Mouse (Mus musculus): ENCODE results near the gene Lrpap1. TPM values are rescaled to one million over a fixed set of nuclear protein-coding genes. Genes with fewer than 3 reads are reported as not detected.

The Lrpap1 gene
- total RNA-seq (2014; rRNA removed): 78.9 and 89.1 TPM in 2 replicates
- polyA plus RNA-seq (2015; fragmentation: Nextera tagmentation; extraction: Ambion mirVana): 177 and 189 TPM in 2 replicates

GRCm38 (mm10) chr5:35104960-35105921 lies at the start of gene Lrpap1:
Gene Lrpap1, minus strand, starts transcription at chr5:35105766.
- Histone ChIP-seq H3K4me1 (ENCODE audit: insufficient read depth, low read length) (peaks cover 14% of the 10 kb centered on the region), H3K9ac (replicated peaks; ENCODE audit: low read length, poor library complexity, severe bottlenecking) (peak within 1 kb of the TSS; percentile 81), H3K27ac (ENCODE audit: low read depth, low read length) (peak within 1 kb of the TSS; percentile 83), H3K27me3 (ENCODE audit: insufficient read depth, low read length) (no peaks in the 10 kb centered on the region), H3K36me3 (ENCODE audit: insufficient read depth, low read length) (peaks cover 22% of the 10 kb centered on the region), H3K4me2 (ENCODE audit: low read depth, low read length, poor library complexity, severe bottlenecking) (peak within 1 kb of the TSS; percentile 62), H3K9me3 (ENCODE audit: low read length) (no peaks in the 10 kb centered on the region), H3K4me3 (ENCODE audit: low read depth, low read length) (peak within 1 kb of the TSS; percentile 67)
- ATAC-seq (ENCODE audit: low FRiP score): peak; percentile 94
- no peak for TF ChIP-seq CTCF (IDR thresholded peaks at IDR 0.05)
- WGBS: 1% methylated on average over 39 of the region's 39 CpGs
- DNase-seq (ENCODE audit: low spot score): peak; percentile 96

GRCm38 (mm10) chr5:35149939-35150338 lies 44.4 kb upstream of the Lrpap1 start:
- Histone ChIP-seq H3K27me3 (ENCODE audit: insufficient read depth, low read length) (no peaks in the 10 kb centered on the region), H3K4me2 (ENCODE audit: low read depth, low read length, poor library complexity, severe bottlenecking) (no peak overlapping the region), H3K9me3 (ENCODE audit: low read length) (no peaks in the 10 kb centered on the region), H3K36me3 (ENCODE audit: insufficient read depth, low read length) (no peaks in the 10 kb centered on the region), H3K4me1 (ENCODE audit: insufficient read depth, low read length) (no peaks in the 10 kb centered on the region), H3K9ac (replicated peaks; ENCODE audit: low read length, poor library complexity, severe bottlenecking) (no peak overlapping the region), H3K27ac (ENCODE audit: low read depth, low read length) (no peak overlapping the region), H3K4me3 (ENCODE audit: low read depth, low read length) (no peak overlapping the region)
- DNase-seq (ENCODE audit: low spot score) (no peak), ATAC-seq (ENCODE audit: low FRiP score) (no peak)
- 68% methylated on average over 5 of the region's 5 CpGs for WGBS
- TF ChIP-seq CTCF (IDR thresholded peaks at IDR 0.05): no peak

- WGBS: 70% methylated on average over 4 of the region's 4 CpGs
- H3K4me2 ChIP-seq (ENCODE audit: low read depth, low read length, poor library complexity, severe bottlenecking): no peak overlapping the region
- H3K9ac ChIP-seq (replicated peaks; ENCODE audit: low read length, poor library complexity, severe bottlenecking): no peak overlapping the region
- H3K4me3 ChIP-seq (ENCODE audit: low read depth, low read length): no peak overlapping the region
- no peaks in the 10 kb centered on the region for H3K4me1 ChIP-seq (ENCODE audit: insufficient read depth, low read length)
- TF ChIP-seq CTCF (IDR thresholded peaks at IDR 0.05): no peak
- no peak overlapping the region for H3K27ac ChIP-seq (ENCODE audit: low read depth, low read length)
- H3K27me3 ChIP-seq (ENCODE audit: insufficient read depth, low read length): no peaks in the 10 kb centered on the region
- no peaks in the 10 kb centered on the region for H3K36me3 ChIP-seq (ENCODE audit: insufficient read depth, low read length)
- DNase-seq (ENCODE audit: low spot score) (no peak), ATAC-seq (ENCODE audit: low FRiP score) (no peak)
- no peaks in the 10 kb centered on the region for H3K9me3 ChIP-seq (ENCODE audit: low read length)
Measured at GRCm38 (mm10) chr5:35149526-35149925, 44.0 kb upstream of the Lrpap1 start.

- ATAC-seq (ENCODE audit: low FRiP score) (0 out of 2 replicates have a peak, but pooled peaks have one; percentile 20), DNase-seq (ENCODE audit: low spot score) (peak; percentile 90)
- H3K36me3 ChIP-seq (ENCODE audit: insufficient read depth, low read length): no peaks in the 10 kb centered on the region
- TF ChIP-seq CTCF (IDR thresholded peaks at IDR 0.05): no peak
- 60% methylated on average over 8 of the region's 8 CpGs for WGBS
- H3K9ac ChIP-seq (replicated peaks; ENCODE audit: low read length, poor library complexity, severe bottlenecking): no peak overlapping the region
- no peaks in the 10 kb centered on the region for H3K27me3 ChIP-seq (ENCODE audit: insufficient read depth, low read length)
- H3K9me3 ChIP-seq (ENCODE audit: low read length): no peaks in the 10 kb centered on the region
- no peak overlapping the region for H3K4me2 ChIP-seq (ENCODE audit: low read depth, low read length, poor library complexity, severe bottlenecking)
- H3K27ac ChIP-seq (ENCODE audit: low read depth, low read length): no peak overlapping the region
- no peak overlapping the region for H3K4me3 ChIP-seq (ENCODE audit: low read depth, low read length)
- no peaks in the 10 kb centered on the region for H3K4me1 ChIP-seq (ENCODE audit: insufficient read depth, low read length)
Measured at GRCm38 (mm10) chr5:35147963-35148767, 42.6 kb upstream of the Lrpap1 start.

GRCm38 (mm10) chr5:35147155-35147962 lies 41.8 kb upstream of the Lrpap1 start:
- peak; percentile 79 for DNase-seq (ENCODE audit: low spot score)
- ATAC-seq (ENCODE audit: low FRiP score): peak; percentile 27; the same call in 1 of the 2 replicates
- no peaks in the 10 kb centered on the region for H3K36me3 ChIP-seq (ENCODE audit: insufficient read depth, low read length)
- no peak overlapping the region; the same call in 1 of the 2 replicates for H3K9ac ChIP-seq (replicated peaks; ENCODE audit: low read length, poor library complexity, severe bottlenecking)
- H3K4me3 ChIP-seq (ENCODE audit: low read depth, low read length): no peak overlapping the region
- WGBS: 26% methylated on average over 2 of the region's 2 CpGs
- no peak overlapping the region for H3K4me2 ChIP-seq (ENCODE audit: low read depth, low read length, poor library complexity, severe bottlenecking)
- no peak overlapping the region for H3K27ac ChIP-seq (ENCODE audit: low read depth, low read length)
- H3K4me1 ChIP-seq (ENCODE audit: insufficient read depth, low read length): no peaks in the 10 kb centered on the region
- H3K9me3 ChIP-seq (ENCODE audit: low read length): no peaks in the 10 kb centered on the region
- no peak for TF ChIP-seq CTCF (IDR thresholded peaks at IDR 0.05)
- H3K27me3 ChIP-seq (ENCODE audit: insufficient read depth, low read length): no peaks in the 10 kb centered on the region
